Mouse (Mus musculus): Measurements from ENCODE around the gene Slitrk3.
"Not testable (repeated sequence)": the region's sequence is repeated elsewhere in the genome, so short reads cannot be mapped to it uniquely, and the experiment has no call there.

Slitrk3 gene

DNA sequence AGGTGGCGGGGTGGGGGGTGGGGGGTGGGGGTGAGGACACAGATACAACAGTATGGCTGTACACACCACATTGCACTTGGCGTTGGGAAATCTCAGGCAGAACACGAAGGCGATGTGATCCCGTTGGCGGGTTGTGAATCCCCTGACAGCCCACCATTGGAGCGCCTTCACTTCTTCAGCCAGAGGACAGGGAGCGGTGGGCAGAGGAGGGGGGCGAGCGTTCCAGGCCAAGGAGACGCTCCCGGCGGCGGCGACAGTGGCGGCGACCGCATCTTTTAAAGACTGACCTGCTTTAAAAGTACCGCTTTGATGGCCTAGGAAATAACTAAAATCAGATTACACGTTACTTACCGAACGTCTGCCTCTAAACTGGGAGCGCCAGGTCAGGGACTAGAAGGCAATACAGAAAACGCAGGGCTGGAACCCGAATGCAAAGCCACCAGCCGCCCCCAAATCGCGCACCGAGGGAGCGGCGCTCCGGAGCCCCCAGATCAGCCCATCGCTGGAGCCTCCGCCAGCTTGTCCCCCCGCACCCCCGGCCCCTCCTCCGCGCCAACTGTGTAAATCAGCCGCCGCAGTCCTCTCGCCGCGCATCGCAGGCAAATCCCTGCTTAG, at the start of gene Slitrk3:
Gene Slitrk3, minus strand, starts transcription at position 607 of the 615 bp plus-strand sequence.
- no peak for DNase-seq (ENCODE audit: low read depth, low spot score)

DNA sequence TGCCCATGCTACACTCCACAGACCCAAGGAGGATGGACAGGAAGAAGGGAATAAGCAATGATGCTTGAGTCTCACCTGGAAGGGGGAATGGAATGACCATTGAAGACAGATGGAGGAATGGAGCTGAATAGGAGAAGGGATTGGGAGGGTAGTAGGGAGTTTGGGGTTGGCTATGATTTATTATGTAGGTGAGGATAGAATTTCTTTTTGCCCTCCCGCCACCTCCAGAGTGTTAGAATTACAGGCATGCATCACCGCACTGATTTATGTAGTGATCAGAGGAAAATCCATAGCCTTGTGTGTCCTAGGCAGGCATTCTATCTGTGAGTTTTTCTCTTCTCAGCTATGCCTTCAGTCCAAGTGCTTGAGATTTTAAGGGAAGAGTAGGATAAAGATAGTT, 36.8 kb upstream of the Slitrk3 start:
- DNase-seq (ENCODE audit: low read depth, low spot score), result not testable (repeated sequence)

DNA sequence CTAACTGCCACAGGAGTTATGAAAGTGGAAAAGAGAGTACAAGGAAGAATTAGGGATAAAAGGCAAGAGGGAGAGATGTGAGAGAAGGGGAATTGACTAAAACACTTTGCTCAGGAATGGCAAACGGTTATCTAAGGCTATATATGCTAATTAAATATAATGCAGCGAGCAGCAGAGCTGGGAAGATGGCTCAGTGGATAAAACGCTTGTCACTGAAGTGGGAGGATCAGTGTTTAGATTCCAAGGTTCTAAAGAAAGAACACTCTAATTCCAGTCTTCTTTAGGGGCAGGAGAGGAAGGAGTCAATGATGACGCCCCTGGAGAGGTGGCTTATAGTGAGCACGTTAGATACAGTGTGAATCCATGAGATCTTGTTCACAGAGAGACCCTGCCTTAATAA, 27.0 kb upstream of the Slitrk3 start:
- DNase-seq (ENCODE audit: low read depth, low spot score), result no peak

DNA sequence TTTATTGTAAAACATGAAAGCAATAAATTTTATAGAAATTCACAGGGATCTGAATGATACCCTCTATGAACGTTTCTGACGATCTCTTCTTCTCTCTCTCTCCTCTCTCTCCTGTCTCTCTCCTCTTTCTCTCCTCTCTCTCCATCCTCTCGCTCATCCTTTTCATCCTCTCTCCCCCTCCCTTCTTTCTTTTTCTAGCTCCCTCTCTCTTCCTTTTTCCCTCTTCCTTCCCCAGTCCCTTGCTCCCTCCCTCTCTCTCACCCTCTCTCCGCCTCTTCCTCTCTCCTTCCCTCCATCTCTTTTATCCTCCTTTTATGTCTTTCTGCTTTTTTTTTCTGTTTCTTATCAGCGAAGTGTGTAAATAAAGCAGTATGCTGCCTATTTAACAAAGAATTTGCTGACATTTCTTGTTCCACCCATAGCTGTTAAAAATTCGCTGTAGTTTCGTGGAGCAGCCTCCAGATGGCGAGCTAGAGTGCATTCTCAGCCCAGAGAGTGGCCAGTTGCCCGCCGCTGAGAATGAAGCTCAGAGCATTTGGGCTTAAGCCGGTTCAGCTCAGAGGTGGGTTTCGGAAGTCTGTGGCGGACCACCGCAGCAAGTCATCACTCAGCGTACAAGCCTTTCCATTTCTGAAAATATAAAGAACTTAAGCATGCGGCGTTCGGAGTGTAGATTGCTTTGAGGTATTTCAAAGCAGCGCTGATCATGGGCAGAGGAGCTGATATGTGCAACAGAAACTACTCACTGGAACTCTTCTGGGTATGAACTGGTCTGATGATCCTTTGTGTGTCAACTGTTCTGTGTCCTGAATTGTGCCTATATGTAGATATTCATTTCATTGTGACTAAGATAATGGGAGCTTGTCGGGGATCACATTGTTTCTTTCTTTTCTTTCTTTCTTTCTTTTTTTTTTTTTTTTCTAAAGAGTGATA, 8.5 kb upstream of the Slitrk3 start:
- DNase-seq (ENCODE audit: low read depth, low spot score), result peak; percentile 66

DNA sequence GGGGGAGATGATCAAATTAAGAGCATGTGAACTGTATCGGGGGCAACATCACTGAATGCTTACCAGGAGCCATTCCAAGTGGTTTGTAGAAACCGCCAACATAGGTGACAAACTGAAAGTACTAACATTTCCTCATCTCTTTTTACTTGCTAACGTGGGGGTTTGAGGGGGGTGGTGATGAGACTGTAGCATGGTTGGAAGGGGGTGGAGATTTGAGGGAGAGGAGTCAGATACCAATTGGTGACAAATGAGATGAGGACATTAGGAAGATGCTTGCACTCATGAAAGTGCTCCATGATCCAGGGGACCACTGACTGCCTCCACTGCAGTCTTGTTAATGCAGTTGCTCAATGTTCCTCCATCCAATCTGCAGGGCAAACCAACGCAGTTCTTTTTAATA, 587 bp upstream of the Slitrk3 start:
- DNase-seq (ENCODE audit: low read depth, low spot score), result no peak

DNA sequence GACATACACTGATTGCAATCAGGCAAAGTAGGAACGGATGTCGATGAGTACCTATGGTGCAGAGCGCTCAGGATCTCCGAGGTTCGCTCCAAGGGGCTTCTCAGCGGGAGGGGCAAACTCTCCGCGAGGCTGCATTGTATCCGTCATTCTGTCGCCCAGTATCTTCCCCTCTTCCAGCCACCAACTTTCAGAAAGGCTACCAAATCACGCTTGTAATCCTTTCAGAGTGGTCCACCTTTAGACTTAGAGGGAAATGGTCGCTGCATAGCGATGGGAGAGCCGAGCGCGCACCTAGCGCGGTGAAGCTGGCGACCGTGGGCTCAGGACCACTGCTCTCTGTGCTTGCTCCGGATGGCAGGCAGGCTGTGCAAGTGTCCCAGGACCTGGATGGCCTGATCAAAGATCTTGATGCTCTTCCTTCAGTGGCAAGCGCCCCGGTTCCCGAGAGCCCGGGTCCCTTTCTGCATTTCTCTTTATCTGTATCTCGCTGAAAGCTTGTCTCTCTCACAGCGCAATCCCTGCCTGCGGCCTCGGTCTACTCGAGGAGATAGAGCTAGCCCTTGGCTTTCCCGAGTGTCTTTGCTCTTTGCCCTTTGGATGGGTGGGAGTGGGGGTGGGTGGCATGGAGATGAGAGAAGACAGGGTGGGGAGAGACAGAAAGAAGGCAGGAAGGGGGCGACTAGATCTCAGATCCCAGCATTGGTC, 959 bp downstream of the Slitrk3 start:
- DNase-seq (ENCODE audit: low read depth, low spot score), result no peak

DNA sequence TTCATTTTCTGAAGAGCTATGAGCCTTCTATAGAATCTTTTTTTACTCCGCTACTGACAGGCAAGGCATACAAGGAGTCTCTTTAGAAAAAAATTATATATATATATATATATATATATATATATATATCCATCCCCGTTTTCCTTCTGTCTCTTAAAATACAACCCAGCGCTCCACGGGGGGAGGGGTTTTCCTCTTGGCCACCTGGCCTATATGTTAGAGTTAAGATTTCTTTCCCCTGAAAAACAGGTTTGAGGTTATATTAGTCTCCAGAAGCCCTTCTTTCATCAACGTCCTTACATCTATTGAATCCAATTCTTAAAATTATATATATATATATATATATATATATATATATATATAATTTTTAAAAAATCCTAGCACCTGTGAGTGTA, 1.6 kb downstream of the Slitrk3 start:
- DNase-seq (ENCODE audit: low read depth, low spot score), result no peak

DNA sequence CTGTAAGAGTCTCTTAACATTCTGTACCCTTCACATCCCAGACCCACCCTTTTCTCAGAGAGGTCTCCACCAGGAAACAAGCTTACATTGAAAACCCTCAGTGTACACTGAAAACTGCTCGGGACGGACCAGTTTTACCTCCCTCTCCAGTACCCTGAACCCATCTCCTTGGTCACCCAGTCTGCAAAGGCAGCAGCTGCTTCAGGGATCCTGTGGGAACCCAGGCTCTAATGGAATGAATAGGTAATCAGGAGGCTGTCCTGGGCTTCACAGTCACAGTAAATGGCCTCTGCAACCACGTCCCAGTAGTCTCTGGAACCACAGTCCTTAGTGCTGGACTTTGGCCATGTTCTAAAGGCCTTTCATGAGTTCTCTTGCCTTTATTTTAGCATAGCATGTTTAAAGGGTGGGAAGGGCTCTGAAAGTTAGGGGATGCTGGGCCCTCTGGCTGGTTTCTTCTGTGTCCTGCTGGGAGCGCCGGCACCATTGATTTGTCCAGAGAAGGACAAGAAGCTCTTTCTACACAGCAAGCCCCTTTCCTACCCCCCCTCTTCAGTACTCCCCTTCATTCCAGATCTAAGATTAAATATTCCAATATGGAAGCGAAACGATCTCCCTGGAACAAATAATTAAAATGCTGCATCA, 2.1 kb downstream of the Slitrk3 start:
- no peak for DNase-seq (ENCODE audit: low read depth, low spot score)

DNA sequence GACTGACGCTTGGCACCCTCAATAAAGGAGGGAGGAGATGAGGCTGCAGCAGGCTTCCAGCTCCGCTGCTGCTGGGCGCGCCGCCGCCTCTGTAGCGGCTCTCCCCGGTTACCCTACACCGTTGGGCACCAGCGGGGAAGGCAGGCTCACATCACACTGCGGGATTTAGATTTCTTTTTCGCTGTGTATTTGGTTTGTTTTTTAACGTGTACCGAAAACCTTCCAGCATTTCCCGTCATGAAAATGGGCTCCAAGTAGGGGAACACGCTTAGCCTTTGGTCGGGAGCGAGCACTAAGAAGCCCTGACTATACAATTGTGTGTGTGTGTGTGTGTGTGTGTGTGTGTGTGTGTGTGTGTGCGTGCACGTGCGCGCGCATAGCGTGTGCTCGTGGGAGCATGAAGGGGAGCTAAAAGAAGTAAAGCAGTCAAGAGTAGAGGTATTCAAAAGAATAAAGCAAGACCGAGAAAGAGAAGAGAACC, 4.1 kb downstream of the Slitrk3 start:
- no peak for DNase-seq (ENCODE audit: low read depth, low spot score)

DNA sequence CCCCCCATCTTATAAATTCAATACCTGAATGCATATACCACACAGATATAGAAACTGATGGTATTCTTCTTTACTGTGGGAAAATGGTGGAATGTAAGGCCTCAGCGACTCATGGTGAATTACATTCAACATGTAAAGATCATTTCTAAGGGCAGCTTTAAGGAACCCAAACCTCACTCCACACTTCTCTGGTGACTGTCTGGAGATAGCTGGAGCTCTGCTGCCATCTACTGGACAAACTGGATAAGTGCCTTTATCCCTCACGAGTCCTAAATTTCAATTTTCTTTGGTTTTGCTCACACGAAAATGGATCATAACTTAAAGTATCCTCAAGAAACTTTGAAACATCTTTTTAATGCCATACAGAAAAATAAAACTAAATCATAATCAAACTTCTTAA, 11.4 kb downstream of the Slitrk3 start:
- DNase-seq (ENCODE audit: low read depth, low spot score), result peak; percentile 77

DNA sequence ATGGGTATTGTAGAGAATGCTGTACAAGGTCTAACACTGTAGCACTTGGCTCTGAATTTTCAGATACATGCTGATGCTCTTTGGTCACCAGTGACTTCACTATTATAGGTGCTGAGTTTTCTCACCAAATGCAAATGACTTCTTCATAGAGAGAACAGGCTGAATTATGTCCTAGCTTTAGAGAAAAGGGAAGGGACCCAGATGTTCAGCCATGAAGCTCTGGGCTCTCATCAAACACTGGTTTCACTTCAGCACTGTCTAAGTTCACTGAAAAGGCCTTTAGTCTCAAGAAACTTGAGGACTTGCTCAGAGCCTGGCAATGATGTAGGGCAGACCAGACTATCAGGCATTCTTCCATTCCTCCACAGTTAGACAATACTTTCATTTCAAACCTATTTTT, 15.3 kb downstream of the Slitrk3 start:
- DNase-seq (ENCODE audit: low read depth, low spot score), result no peak

DNA sequence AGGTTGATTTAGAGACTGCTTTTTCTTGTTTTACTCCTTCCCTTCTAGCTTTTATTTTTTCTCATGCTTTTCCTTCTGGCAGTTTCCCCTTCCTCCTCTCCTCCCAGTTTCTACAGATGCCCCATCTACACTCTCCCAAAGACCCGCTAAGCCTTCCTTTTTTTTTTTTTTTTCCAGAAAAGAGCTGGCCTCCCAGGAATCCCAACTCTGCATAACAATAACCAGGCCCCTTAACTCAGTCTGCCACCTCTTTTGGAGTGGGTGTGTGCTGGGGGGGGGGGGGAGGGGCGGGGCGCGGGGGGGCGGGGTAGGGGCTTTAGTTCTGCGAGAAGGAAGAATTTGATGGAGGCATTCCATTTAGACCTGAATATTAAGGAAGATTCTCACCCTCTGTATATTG, 51.6 kb downstream of the Slitrk3 start:
- no peak for DNase-seq (ENCODE audit: low read depth, low spot score)

DNA sequence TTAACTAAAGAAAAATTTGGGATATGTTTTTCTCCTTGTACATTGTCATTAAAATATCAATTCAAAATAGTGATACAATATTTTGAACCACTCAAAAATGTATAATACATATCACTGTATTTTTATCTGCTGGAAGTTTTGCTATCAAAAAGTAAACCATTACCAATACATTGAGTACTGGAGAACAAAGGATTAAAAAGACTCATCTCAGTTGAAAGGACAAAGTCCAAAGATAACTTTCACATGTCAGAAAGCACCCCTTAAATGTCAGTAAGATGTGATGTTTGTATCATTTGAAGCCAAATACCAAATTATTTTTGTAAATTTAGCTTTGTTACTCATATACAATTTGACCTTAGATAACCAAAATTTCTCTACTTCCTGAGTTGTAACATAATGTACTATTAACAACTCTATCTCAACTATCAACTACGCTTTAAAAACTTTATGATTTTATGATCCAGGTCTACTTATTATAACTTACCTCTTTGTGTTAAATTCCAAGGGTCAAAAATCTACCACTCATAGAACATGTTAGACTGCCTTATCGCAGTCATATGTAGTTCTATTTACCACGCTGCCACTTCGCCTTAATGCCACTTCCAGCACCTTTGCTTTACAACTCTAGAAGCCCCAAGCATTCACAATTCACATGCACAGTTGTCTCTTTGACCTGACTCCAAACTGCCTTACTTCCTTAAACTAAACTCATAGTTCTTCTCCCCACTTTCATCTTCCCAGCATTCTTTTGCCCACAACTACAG, 54.5 kb downstream of the Slitrk3 start:
- no peak for DNase-seq (ENCODE audit: low read depth, low spot score)

DNA sequence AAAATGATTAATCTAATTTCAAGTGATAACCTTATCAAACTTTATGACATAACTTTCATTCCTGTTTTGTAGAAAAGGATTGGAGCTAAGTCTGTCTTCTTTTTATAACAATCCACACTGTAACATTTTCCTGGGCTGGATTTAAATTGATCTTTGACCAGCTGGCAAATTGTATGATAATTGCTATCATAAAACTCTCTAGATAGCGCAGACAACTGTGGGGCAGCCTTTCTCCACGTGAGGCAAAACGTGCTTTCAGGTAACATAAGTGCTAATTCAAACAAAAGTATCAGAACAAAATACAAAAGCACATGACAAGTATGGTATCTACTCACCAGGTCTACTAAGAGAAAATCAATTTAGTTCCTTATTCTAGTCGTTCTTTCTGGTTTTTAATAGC, 60.1 kb downstream of the Slitrk3 start:
- no peak for DNase-seq (ENCODE audit: low read depth, low spot score)

Measured in forelimb bud, embryonic 11.5 days (tissue).